12 mouse cellular contexts compared by ENCODE assay signal in the genomic region with DNA sequence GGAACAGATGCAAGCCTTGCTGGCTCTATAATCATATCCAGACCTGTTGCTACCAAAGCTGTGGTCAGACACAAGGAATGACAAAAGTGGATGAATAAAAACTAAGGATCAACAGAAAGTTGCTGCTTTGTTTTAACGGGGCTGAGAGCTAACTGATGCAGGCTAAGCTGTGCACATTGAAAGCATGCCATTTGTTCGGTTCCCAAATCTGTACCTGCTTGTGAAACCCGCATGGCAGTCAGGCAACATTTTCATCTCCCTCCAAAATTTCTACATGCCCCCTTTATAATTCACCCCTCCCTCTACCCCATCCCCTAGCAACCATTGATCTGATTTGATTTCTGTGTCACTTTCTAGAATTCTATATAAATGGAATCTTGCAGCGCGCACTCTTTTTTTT.
A peak's percentile ranks its signal among the peaks of the same experiment; 100 is the strongest.
DNase-seq lines count a peak whose midpoint lies in the region; ATAC-seq and TF ChIP-seq lines count a peak whose summit lies in the region.
"Had no signal": no experiment of that assay in that cellular context is flagged by ENCODE, and none has a peak within 500 bp of the region (broad histone marks: within the 10 kb centered on the region; RNA-seq: fewer than 3 reads in every experiment).

No protein-coding gene starts in this region.

- H3K4me3 ChIP-seq in forebrain, embryonic 11.5 days (ENCODE audit: low read depth, low read length) = no peak overlapping the region
- H3K4me3 ChIP-seq in hindbrain, embryonic 13.5 days = no peak overlapping the region
- no peak overlapping the region for H3K4me3 ChIP-seq in midbrain, embryonic 13.5 days (replicated peaks)
- H3K4me3 ChIP-seq in intestine, embryonic 16.5 days (ENCODE audit: low read length) = no peak overlapping the region
- no peak overlapping the region for H3K4me3 ChIP-seq in intestine, postnatal 0 days (ENCODE audit: low read depth, low read length)

- H3K9ac ChIP-seq in forebrain, embryonic 11.5 days (ENCODE audit: low read length) = 0 out of 2 replicates have a peak overlapping the region, but pooled peaks have one; percentile 20
- no peak overlapping the region for H3K9ac ChIP-seq in hindbrain, embryonic 13.5 days
- no peak overlapping the region for H3K9ac ChIP-seq in midbrain, embryonic 13.5 days (replicated peaks)
- H3K9ac ChIP-seq in intestine, embryonic 16.5 days (ENCODE audit: low read depth, low read length) = no peak overlapping the region
- no peak overlapping the region for H3K9ac ChIP-seq in intestine, postnatal 0 days (ENCODE audit: low read depth, low read length)

- H3K4me2 ChIP-seq in forebrain, embryonic 11.5 days (ENCODE audit: low read depth, low read length, severe bottlenecking) = peak overlapping the region; percentile 15; the same call in 1 of the 2 replicates
- H3K4me2 ChIP-seq in hindbrain, embryonic 13.5 days = no peak overlapping the region
- no peak overlapping the region for H3K4me2 ChIP-seq in midbrain, embryonic 13.5 days (replicated peaks)
- no peak overlapping the region for H3K4me2 ChIP-seq in intestine, embryonic 16.5 days (ENCODE audit: low read depth, low read length)
- H3K4me2 ChIP-seq in intestine, postnatal 0 days (replicated peaks; ENCODE audit: low read depth) = no peak overlapping the region

- H3K27me3 ChIP-seq in forebrain, embryonic 11.5 days (ENCODE audit: control insufficient read depth, insufficient read depth, low read length) = no peaks in the 10 kb centered on the region
- no peaks in the 10 kb centered on the region for H3K27me3 ChIP-seq in hindbrain, embryonic 13.5 days
- H3K27me3 ChIP-seq in midbrain, embryonic 13.5 days = no peaks in the 10 kb centered on the region
- H3K27me3 ChIP-seq in intestine, embryonic 16.5 days (replicated peaks; ENCODE audit: control insufficient read depth, insufficient read depth, low read length) = no peaks in the 10 kb centered on the region
- no peaks in the 10 kb centered on the region for H3K27me3 ChIP-seq in intestine, postnatal 0 days (replicated peaks; ENCODE audit: control insufficient read depth, insufficient read depth, low read length)

- H3K36me3 ChIP-seq in forebrain, embryonic 11.5 days (ENCODE audit: control insufficient read depth, insufficient read depth, low read length) = no peaks in the 10 kb centered on the region
- H3K36me3 ChIP-seq in hindbrain, embryonic 13.5 days = no peaks in the 10 kb centered on the region
- H3K36me3 ChIP-seq in midbrain, embryonic 13.5 days = no peaks in the 10 kb centered on the region
- H3K36me3 ChIP-seq in intestine, embryonic 16.5 days (ENCODE audit: control insufficient read depth, insufficient read depth, low read length) = no peaks in the 10 kb centered on the region
- H3K36me3 ChIP-seq in intestine, postnatal 0 days (ENCODE audit: control insufficient read depth, insufficient read depth) = no peaks in the 10 kb centered on the region

- peaks cover 12% of the 10 kb centered on the region for H3K4me1 ChIP-seq in forebrain, embryonic 11.5 days (replicated peaks; ENCODE audit: control insufficient read depth, insufficient read depth, low read length)
- H3K4me1 ChIP-seq in hindbrain, embryonic 13.5 days (replicated peaks) = peaks cover 18% of the 10 kb centered on the region
- H3K4me1 ChIP-seq in midbrain, embryonic 13.5 days (replicated peaks) = peaks cover 21% of the 10 kb centered on the region
- no peaks in the 10 kb centered on the region for H3K4me1 ChIP-seq in intestine, embryonic 16.5 days (ENCODE audit: control insufficient read depth, insufficient read depth, low read length)
- H3K4me1 ChIP-seq in intestine, postnatal 0 days (replicated peaks; ENCODE audit: control insufficient read depth, insufficient read depth, low read length) = no peaks in the 10 kb centered on the region

- peak; percentile 39 for ATAC-seq in forebrain, embryonic 11.5 days (replicated peaks; ENCODE audit: low FRiP score)
- ATAC-seq in hindbrain, embryonic 13.5 days (ENCODE audit: low FRiP score) = no peak
- ATAC-seq in midbrain, embryonic 13.5 days = 0 out of 2 replicates have a peak, but pooled peaks have one; percentile 25
- ATAC-seq in intestine, embryonic 16.5 days = no peak
- ATAC-seq in intestine, postnatal 0 days = no peak
- ATAC-seq: CD4-positive, CD25-positive, alpha-beta regulatory T cell, adult 4 months had no signal

- 27% methylated on average over 5 of the region's 5 CpGs for WGBS in forebrain, embryonic 11.5 days
- 27% methylated on average over 5 of the region's 5 CpGs for whole genome bisulfite sequencing in hindbrain, embryonic 13.5 days
- 17% methylated on average over 5 of the region's 5 CpGs for WGBS in midbrain, embryonic 13.5 days
- WGBS in intestine, embryonic 16.5 days = 86% methylated on average over 5 of the region's 5 CpGs
- 90% methylated on average over 5 of the region's 5 CpGs for WGBS in intestine, postnatal 0 days

- H3K27ac ChIP-seq in forebrain, embryonic 11.5 days (ENCODE audit: low read depth, low read length) = peak overlapping the region; percentile 89
- H3K27ac ChIP-seq in hindbrain, embryonic 13.5 days = peak overlapping the region; percentile 77
- H3K27ac ChIP-seq in midbrain, embryonic 13.5 days = peak overlapping the region; percentile 90
- H3K27ac ChIP-seq in intestine, embryonic 16.5 days (ENCODE audit: low read length) = no peak overlapping the region
- H3K27ac ChIP-seq in intestine, postnatal 0 days (ENCODE audit: low read depth, low read length) = no peak overlapping the region

- no peak for TF ChIP-seq CTCF in intestine, postnatal 0 days (IDR thresholded peaks at IDR 0.05; ENCODE audit: low read depth)

- DNase-seq in forebrain, embryonic 11.5 days (ENCODE audit: low spot score) = no peak
- DNase-seq in lung, postnatal 14 days = no peak
- DNase-seq in thymus, adult 18-20 months = no peak
- DNase-seq: cerebellum, adult 11 months; heart, postnatal 14 days; kidney, adult 11 months; thymus, adult 2 months had no signal

- no peaks in the 10 kb centered on the region for H3K9me3 ChIP-seq in forebrain, embryonic 11.5 days (ENCODE audit: control insufficient read depth, low read length)
- no peaks in the 10 kb centered on the region for H3K9me3 ChIP-seq in hindbrain, embryonic 13.5 days
- H3K9me3 ChIP-seq in midbrain, embryonic 13.5 days = no peaks in the 10 kb centered on the region
- no peaks in the 10 kb centered on the region for H3K9me3 ChIP-seq in intestine, embryonic 16.5 days (ENCODE audit: control insufficient read depth, low read length)
- H3K9me3 ChIP-seq in intestine, postnatal 0 days (ENCODE audit: control insufficient read depth) = no peaks in the 10 kb centered on the region

Comparison
In these comparisons a context has a peak if more than half of its experiments do, and no peak if none do; other contexts are left out.
1. ATAC-seq: peak in forebrain, embryonic 11.5 days (single experiment) and midbrain, embryonic 13.5 days (single experiment); none in hindbrain, embryonic 13.5 days (single experiment), intestine, embryonic 16.5 days (single experiment) and intestine, postnatal 0 days (single experiment).
2. H3K27ac ChIP-seq: peak in forebrain, embryonic 11.5 days (single experiment), hindbrain, embryonic 13.5 days (single experiment) and midbrain, embryonic 13.5 days (single experiment); none in intestine, embryonic 16.5 days (single experiment) and intestine, postnatal 0 days (single experiment).